Mouse (Mus musculus) right cerebral cortex, postnatal 4 days (tissue): ENCODE measurements at regions not wholly inside any gene's neighbourhood (a gene's known extent, or its start where the extent isn't known, plus 50 kb on each side); places are given as distances from the start of the nearest gene placed in this dataset.

ENCODE experiments used
- DNase-seq: peaks from one replicate; pipeline ENCODE4 v3.0.0-alpha.2; 2022

- no peak for DNase-seq
Measured at GRCm38 (mm10) chr8:25331161-25331776, 507.1 kb upstream of the Adam5 start.

- DNase-seq, result no peak
Measured at GRCm38 (mm10) chr8:25329791-25330190, 505.6 kb upstream of the Adam5 start.

- no peak for DNase-seq
Measured at GRCm38 (mm10) chr8:25328318-25328717, 504.1 kb upstream of the Adam5 start.

- no peak for DNase-seq
Measured at GRCm38 (mm10) chr8:25326930-25327329, 502.8 kb upstream of the Adam5 start.

GRCm38 (mm10) chr8:25326257-25326656, 502.1 kb upstream of the Adam5 start:
- DNase-seq, result peak; percentile 32

GRCm38 (mm10) chr8:25324731-25325130, 500.6 kb upstream of the Adam5 start:
- DNase-seq, result no peak

- DNase-seq, result no peak
Measured at GRCm38 (mm10) chr8:25323643-25324420, 499.7 kb upstream of the Adam5 start.

- DNase-seq, result no peak
Measured at GRCm38 (mm10) chr8:25316383-25316782, 492.2 kb upstream of the Adam5 start.

- DNase-seq, result no peak
Measured at GRCm38 (mm10) chr8:25311811-25312533, 487.8 kb upstream of the Adam5 start.

- DNase-seq, result no peak
Measured at GRCm38 (mm10) chr8:25307956-25308355, 483.8 kb upstream of the Adam5 start.

GRCm38 (mm10) chr8:25307511-25307910, 483.3 kb upstream of the Adam5 start:
- no peak for DNase-seq

GRCm38 (mm10) chr8:25306769-25307491, 482.8 kb upstream of the Adam5 start:
- DNase-seq, result peak; percentile 25
